Mouse (Mus musculus) kidney, adult 2 months (tissue): Measurements from ENCODE around the gene Efcab5. TPM values are rescaled to one million over a fixed set of nuclear protein-coding genes. Genes with fewer than 3 reads are reported as not detected.
"Not testable (repeated sequence)": the region's sequence is repeated elsewhere in the genome, so short reads cannot be mapped to it uniquely, and the experiment has no call there.

ENCODE experiments used
- DNase-seq: peaks from one replicate; pipeline ENCODE4 v3.0.0; 2021
- H3K27ac ChIP-seq: fragments of 200-500 bp; 2 replicates; pipeline ENCODE4 v1.5.1; 2012; ENCODE audit warnings: low read depth, low read length, control low read depth, inconsistent platforms; ENCODE audit not compliant: insufficient read depth
- H3K27me3 ChIP-seq: fragments of 200-500 bp; replicated peaks from 2 replicates; pipeline ENCODE4 v1.6.1; 2012; ENCODE audit warnings: mild to moderate bottlenecking, moderate library complexity, low read length, inconsistent platforms; ENCODE audit not compliant: control insufficient read depth, insufficient read depth
- H3K36me3 ChIP-seq: fragments of 200-500 bp; 2 replicates; pipeline ENCODE4 v1.6.1; 2012; ENCODE audit warnings: mild to moderate bottlenecking, moderate library complexity, low read length, inconsistent platforms; ENCODE audit not compliant: control insufficient read depth, insufficient read depth
- H3K4me1 ChIP-seq: fragments of 200-500 bp; 2 replicates; pipeline ENCODE4 v1.6.1; 2011; ENCODE audit warnings: low read length; ENCODE audit not compliant: control insufficient read depth, insufficient read depth
- H3K4me3 ChIP-seq: fragments of 200-500 bp; 2 replicates; pipeline ENCODE4 v1.5.1; 2011; ENCODE audit warnings: mild to moderate bottlenecking, low read depth, low read length, control low read depth; ENCODE audit not compliant: insufficient read depth
- CTCF ChIP-seq: fragments of 200-500 bp; conservative IDR thresholded peaks from 2 replicates; pipeline ENCODE4 v1.5.1; 2011; ENCODE audit warnings: low read depth, mild to moderate bottlenecking, control low read depth, low read length, moderate library complexity, mixed read lengths; ENCODE audit not compliant: insufficient read depth, insufficient read length
- POLR2A ChIP-seq: fragments of 200-500 bp; IDR thresholded peaks from one replicate; pipeline ENCODE4 v1.6.1; 2011; ENCODE audit warnings: low read depth, low read length, control low read depth
- WGBS: fragments of 180-500 bp; shearing (Covaris S2); methylation state at CpG from one replicate; pipeline ENCODE4 v1.1.7; 2018; 5-methylcytosine and 5-hydroxymethylcytosine counted together
- polyA plus RNA-seq: library from polyadenylated mRNA; depleted of rRNA; stranded (reverse); fragments of >200 nt; gene quantifications from 2 replicates; pipeline ENCODE4 v1.2.3, GENCODE M21; 2012

Gene Efcab5
- polyA plus RNA-seq, 1 experiment = 0.17 TPM

- TF ChIP-seq POLR2A (no peak), CTCF (no peak)
- no peaks in the 10 kb centered on the region for H3K27me3 ChIP-seq
- no peak for DNase-seq
- H3K36me3 ChIP-seq = no peaks in the 10 kb centered on the region
- H3K27ac ChIP-seq = no peak overlapping the region
- H3K4me1 ChIP-seq = peaks cover 5% of the 10 kb centered on the region; the same call in 1 of the 2 replicates
- no peak overlapping the region for H3K4me3 ChIP-seq
- 91% methylated on average over 3 of the region's 3 CpGs for WGBS
These were observed 9.0 kb downstream of the Efcab5 start for GRCm38 (mm10) chr11:77179771-77180170.

DNA sequence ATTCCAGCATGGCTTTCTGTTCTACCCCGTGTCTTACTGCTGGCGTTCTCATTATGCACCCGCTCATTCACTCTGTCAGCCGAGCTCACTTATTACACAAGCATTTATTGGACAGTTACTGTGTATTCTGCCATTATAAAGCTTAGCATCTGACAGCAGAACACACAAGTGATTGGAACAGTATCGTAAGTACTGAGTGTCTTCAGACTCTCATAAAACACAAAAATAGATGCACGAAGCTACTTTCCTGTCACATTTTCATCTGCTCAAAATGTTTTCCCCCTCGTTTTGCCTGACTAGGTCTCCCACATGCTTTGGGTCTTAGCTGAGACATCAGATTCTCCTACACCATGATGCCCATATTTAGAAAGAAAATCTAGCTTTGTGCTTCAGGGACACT is 14.2 kb downstream of the Efcab5 start:
- DNase-seq = no peak
- no peaks in the 10 kb centered on the region for H3K27me3 ChIP-seq
- 75% methylated on average over 7 of the region's 7 CpGs for WGBS
- no peak overlapping the region for H3K4me3 ChIP-seq
- no peak for TF ChIP-seq CTCF
- no peak for TF ChIP-seq POLR2A
- H3K36me3 ChIP-seq = no peaks in the 10 kb centered on the region
- no peaks in the 10 kb centered on the region for H3K4me1 ChIP-seq
- no peak overlapping the region for H3K27ac ChIP-seq

DNA sequence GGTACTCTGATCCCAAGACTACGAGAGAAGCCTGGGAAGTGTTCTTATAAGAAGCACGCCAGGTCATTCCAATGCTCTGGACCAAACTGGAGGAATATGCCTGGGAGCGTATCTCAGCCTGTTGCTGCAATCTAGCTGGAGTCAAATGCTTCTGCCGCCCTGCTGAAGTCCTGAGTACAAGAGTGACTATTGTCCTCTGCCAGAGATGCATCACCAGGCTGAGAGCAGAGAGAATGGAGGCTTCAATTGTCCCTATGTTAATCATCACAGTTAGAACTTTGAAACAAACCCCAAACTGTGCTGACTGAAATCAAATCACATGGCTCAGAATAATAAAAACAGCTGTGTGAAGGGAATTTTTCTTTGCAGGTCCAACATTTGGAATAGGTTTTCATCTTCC is 15.0 kb downstream of the Efcab5 start:
- H3K27me3 ChIP-seq = no peaks in the 10 kb centered on the region
- H3K4me3 ChIP-seq = no peak overlapping the region
- H3K36me3 ChIP-seq = no peaks in the 10 kb centered on the region
- 85% methylated on average over 4 of the region's 4 CpGs for WGBS
- H3K27ac ChIP-seq = no peak overlapping the region
- H3K4me1 ChIP-seq = no peaks in the 10 kb centered on the region
- no peak for TF ChIP-seq CTCF
- TF ChIP-seq POLR2A = no peak
- no peak for DNase-seq

DNA sequence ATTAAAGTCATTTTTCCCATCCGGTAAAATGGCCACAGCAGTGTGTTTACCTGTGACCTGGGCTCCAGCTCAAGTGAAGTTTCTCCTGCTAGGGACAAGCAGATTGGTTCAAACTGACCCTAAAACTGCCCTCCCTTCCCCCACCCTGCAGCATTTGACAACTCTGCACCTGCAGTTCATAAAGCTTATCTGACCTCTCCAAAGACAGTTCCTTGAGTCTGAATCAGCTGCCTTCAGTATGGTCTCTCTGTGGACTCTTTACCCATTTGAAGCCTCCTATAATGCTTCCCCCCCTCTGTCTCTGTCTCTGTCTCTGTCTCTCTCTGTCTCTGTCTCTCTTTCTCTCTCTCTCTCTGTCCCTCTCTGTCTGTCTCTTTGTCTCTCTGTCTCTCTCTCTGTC is 28.0 kb downstream of the Efcab5 start:
- H3K36me3 ChIP-seq = no peaks in the 10 kb centered on the region
- no peaks in the 10 kb centered on the region for H3K27me3 ChIP-seq
- no peak for TF ChIP-seq POLR2A
- no peak for TF ChIP-seq CTCF
- no peaks in the 10 kb centered on the region for H3K4me1 ChIP-seq
- no peak overlapping the region for H3K27ac ChIP-seq
- DNase-seq = no peak
- 78% methylated on average over 1 of the region's 1 CpGs for WGBS
- no peak overlapping the region for H3K4me3 ChIP-seq

- H3K27me3 ChIP-seq = no peaks in the 10 kb centered on the region
- H3K27ac ChIP-seq = no peak overlapping the region
- H3K36me3 ChIP-seq = no peaks in the 10 kb centered on the region
- TF ChIP-seq POLR2A (no peak), CTCF (no peak)
- 83% methylated on average over 9 of the region's 9 CpGs for WGBS
- DNase-seq = no peak
- no peaks in the 10 kb centered on the region for H3K4me1 ChIP-seq
- no peak overlapping the region for H3K4me3 ChIP-seq
These were observed 28.4 kb downstream of the Efcab5 start for GRCm38 (mm10) chr11:77160341-77160740.

DNA sequence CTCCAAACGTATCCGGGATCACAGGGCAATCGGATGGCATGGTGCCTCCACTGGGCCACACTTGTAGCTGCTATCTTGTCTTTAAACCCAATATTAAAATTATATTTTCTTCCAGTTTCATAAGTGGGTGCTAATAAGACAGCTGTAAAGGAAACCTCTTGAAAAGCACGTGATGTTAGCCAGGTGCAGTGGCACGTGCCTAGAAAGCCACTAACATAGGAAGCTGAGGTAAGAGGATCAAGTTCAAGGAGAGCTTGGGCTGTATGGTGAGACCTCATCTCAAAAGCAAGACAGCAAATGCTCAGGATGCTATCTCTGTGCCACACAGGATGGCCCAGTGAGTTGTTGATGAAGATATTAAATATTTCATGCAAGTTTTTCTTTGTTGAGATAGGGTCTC is 34.6 kb downstream of the Efcab5 start:
- TF ChIP-seq CTCF (no peak), POLR2A (no peak)
- no peaks in the 10 kb centered on the region for H3K4me1 ChIP-seq
- no peaks in the 10 kb centered on the region for H3K27me3 ChIP-seq
- 81% methylated on average over 5 of the region's 5 CpGs for WGBS
- H3K27ac ChIP-seq = no peak overlapping the region
- no peak for DNase-seq
- no peaks in the 10 kb centered on the region for H3K36me3 ChIP-seq
- H3K4me3 ChIP-seq = no peak overlapping the region

- WGBS = 97% methylated on average over 6 of the region's 6 CpGs
- Histone ChIP-seq H3K4me3 (no peak overlapping the region), H3K4me1 (no peaks in the 10 kb centered on the region), H3K27ac (no peak overlapping the region), H3K36me3 (no peaks in the 10 kb centered on the region), H3K27me3 (no peaks in the 10 kb centered on the region)
- no peak for DNase-seq
- no peak for TF ChIP-seq POLR2A
- TF ChIP-seq CTCF = no peak
These were observed 38.0 kb downstream of the Efcab5 start for GRCm38 (mm10) chr11:77150806-77151205.

- not testable (repeated sequence) for DNase-seq, H3K4me1 ChIP-seq, H3K27ac ChIP-seq, H3K36me3 ChIP-seq, H3K4me3 ChIP-seq, H3K27me3 ChIP-seq
- WGBS = 57% methylated on average over 22 of the region's 22 CpGs
These were observed 38.8 kb downstream of the Efcab5 start for GRCm38 (mm10) chr11:77149783-77150630.
